Mouse (Mus musculus) ES-Bruce4 (cell line): ENCODE data around the gene Pink1. TPM values are rescaled to one million over a fixed set of nuclear protein-coding genes. Genes with fewer than 3 reads are reported as not detected.

Experiments used
- H3K27ac ChIP-seq: 2 replicates; pipeline ENCODE4 v1.5.1; 2012; ENCODE audit warnings: low read length, inconsistent platforms; ENCODE audit not compliant: insufficient read depth
- H3K27me3 ChIP-seq: 2 replicates; pipeline ENCODE4 v1.6.1; 2012; ENCODE audit warnings: mild to moderate bottlenecking, low read length, inconsistent platforms; ENCODE audit not compliant: control insufficient read depth, poor library complexity, insufficient read depth, severe bottlenecking
- H3K36me3 ChIP-seq: 2 replicates; pipeline ENCODE4 v1.6.1; 2012; ENCODE audit warnings: inconsistent platforms, mild to moderate bottlenecking, low read length, moderate library complexity; ENCODE audit not compliant: control insufficient read depth, poor library complexity, insufficient read depth, severe bottlenecking
- H3K4me1 ChIP-seq: one replicate; pipeline ENCODE4 v1.8.1; 2011; ENCODE audit warnings: low read length; ENCODE audit not compliant: control insufficient read depth, insufficient read depth
- H3K4me3 ChIP-seq: 2 replicates; pipeline ENCODE4 v1.5.1; 2011; ENCODE audit warnings: low read depth, mild to moderate bottlenecking, low read length
- H3K9ac ChIP-seq: 2 replicates; pipeline ENCODE4 v1.6.1; 2012; ENCODE audit warnings: low read depth, mild to moderate bottlenecking, inconsistent platforms; ENCODE audit not compliant: poor library complexity, severe bottlenecking
- H3K9me3 ChIP-seq: replicated peaks from 2 replicates; pipeline ENCODE4 v1.6.1; 2012; ENCODE audit warnings: mild to moderate bottlenecking, low read length, inconsistent platforms; ENCODE audit not compliant: control insufficient read depth, poor library complexity, insufficient read depth, severe bottlenecking
- CTCF ChIP-seq: IDR thresholded peaks from one replicate; pipeline ENCODE4 v1.8.1; 2011; ENCODE audit warnings: low read depth, low read length
- EP300 ChIP-seq: IDR thresholded peaks from 2 replicates; pipeline ENCODE4 v1.6.1; 2011; ENCODE audit warnings: low read depth, low read length; ENCODE audit not compliant: insufficient read depth
- POLR2A ChIP-seq: IDR thresholded peaks from one replicate; pipeline ENCODE4 v1.8.1; 2011; ENCODE audit warnings: low read length; ENCODE audit not compliant: insufficient read depth
- polyA plus RNA-seq: library from polyadenylated mRNA; stranded (reverse); fragments of >200 nt; gene quantifications from 2 replicates; pipeline ENCODE4 v1.2.4, GENCODE M21; 2011; ENCODE audit warnings: low read depth; ENCODE audit not compliant: missing spikeins, insufficient read depth, insufficient read length

The Pink1 gene
- polyA plus RNA-seq, 1 experiment: 23.4 TPM

DNA sequence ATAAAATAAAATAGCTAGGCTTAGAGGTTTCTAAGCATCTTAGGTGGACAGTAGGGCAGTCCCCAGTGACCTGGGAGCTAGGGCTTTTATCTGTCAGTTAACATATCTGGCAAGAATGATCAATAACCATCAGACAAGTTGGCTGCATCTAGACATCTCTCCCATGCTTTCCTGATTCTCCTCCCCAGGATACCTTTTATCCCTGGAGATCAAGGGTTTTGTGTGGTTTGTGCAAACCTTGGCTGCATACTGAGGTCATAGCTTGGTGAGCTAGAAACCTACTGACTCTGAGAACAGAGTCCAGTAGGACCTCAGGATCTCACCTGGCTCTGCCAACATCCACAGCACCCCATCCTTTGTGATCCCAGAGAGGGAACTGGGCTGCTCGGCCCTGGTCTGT, 21.2 kb upstream of the Pink1 start:
- Histone ChIP-seq H3K4me3 (no peak overlapping the region), H3K27ac (no peak overlapping the region), H3K4me1 (no peaks in the 10 kb centered on the region), H3K27me3 (no peaks in the 10 kb centered on the region), H3K9ac (no peak overlapping the region), H3K36me3 (no peaks in the 10 kb centered on the region), H3K9me3 (no peaks in the 10 kb centered on the region)
- no peak for TF ChIP-seq POLR2A
- no peak for TF ChIP-seq CTCF
- no peak for TF ChIP-seq EP300

DNA sequence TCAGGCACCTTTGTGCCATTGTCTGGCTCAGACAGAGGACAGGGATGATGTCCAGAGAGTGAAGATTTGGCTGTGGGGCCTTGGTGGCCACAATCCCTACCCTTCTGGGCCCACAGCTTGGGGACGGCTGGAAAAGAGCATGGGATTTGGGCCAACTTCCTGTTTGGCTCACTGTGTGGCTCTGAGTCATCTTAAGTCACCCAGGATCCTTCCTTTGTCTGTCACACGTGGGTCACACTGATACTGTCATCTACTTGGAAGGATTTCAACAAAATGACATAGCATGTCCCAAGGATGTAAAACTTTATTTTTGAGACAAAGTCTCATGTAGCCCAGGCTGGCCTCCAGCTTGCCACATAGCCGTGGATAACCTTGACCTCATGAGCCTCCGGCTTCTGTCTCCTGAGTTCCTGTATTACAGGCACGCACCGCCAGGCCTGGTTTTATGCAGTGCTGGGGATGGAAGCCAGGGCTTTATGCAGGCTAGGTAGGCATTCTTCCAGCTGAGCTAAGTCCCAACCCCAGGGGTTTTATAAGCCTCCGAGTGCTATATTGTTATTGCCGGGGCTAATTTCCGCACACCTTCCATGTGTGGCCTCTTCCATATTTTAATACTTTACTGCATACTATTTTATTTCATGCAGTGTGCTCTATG, 18.9 kb upstream of the Pink1 start:
- Histone ChIP-seq H3K36me3 (no peaks in the 10 kb centered on the region), H3K27me3 (no peaks in the 10 kb centered on the region), H3K27ac (no peak overlapping the region), H3K4me3 (no peak overlapping the region), H3K9ac (no peak overlapping the region), H3K4me1 (no peaks in the 10 kb centered on the region), H3K9me3 (no peaks in the 10 kb centered on the region)
- TF ChIP-seq CTCF (no peak), EP300 (no peak), POLR2A (no peak)

- Histone ChIP-seq H3K27ac (no peak overlapping the region), H3K36me3 (no peaks in the 10 kb centered on the region), H3K4me3 (no peak overlapping the region), H3K9ac (no peak overlapping the region), H3K4me1 (no peaks in the 10 kb centered on the region), H3K27me3 (no peaks in the 10 kb centered on the region), H3K9me3 (no peaks in the 10 kb centered on the region)
- TF ChIP-seq EP300 (no peak), CTCF (no peak), POLR2A (no peak)
Measured at GRCm38 (mm10) chr4:138343341-138343837, 17.3 kb upstream of the Pink1 start.

- H3K27me3 ChIP-seq: no peaks in the 10 kb centered on the region
- no peak overlapping the region for H3K9ac ChIP-seq
- no peak for TF ChIP-seq EP300
- TF ChIP-seq CTCF: no peak
- no peak for TF ChIP-seq POLR2A
- H3K27ac ChIP-seq: no peak overlapping the region
- no peaks in the 10 kb centered on the region for H3K4me1 ChIP-seq
- no peaks in the 10 kb centered on the region for H3K36me3 ChIP-seq
- H3K4me3 ChIP-seq: no peak overlapping the region
- no peaks in the 10 kb centered on the region for H3K9me3 ChIP-seq
Measured at GRCm38 (mm10) chr4:138342778-138343177, 16.7 kb upstream of the Pink1 start.

- H3K9me3 ChIP-seq: no peaks in the 10 kb centered on the region
- H3K36me3 ChIP-seq: no peaks in the 10 kb centered on the region
- H3K27me3 ChIP-seq: no peaks in the 10 kb centered on the region
- H3K4me3 ChIP-seq: no peak overlapping the region
- no peak overlapping the region for H3K9ac ChIP-seq
- H3K4me1 ChIP-seq: no peaks in the 10 kb centered on the region
- TF ChIP-seq POLR2A: no peak
- no peak for TF ChIP-seq CTCF
- TF ChIP-seq EP300: no peak
- H3K27ac ChIP-seq: no peak overlapping the region
Measured at GRCm38 (mm10) chr4:138342048-138342447, 15.9 kb upstream of the Pink1 start.

GRCm38 (mm10) chr4:138341393-138341792, 15.3 kb upstream of the Pink1 start:
- TF ChIP-seq EP300 (no peak), CTCF (no peak), POLR2A (no peak)

More at GRCm38 (mm10) chr4:138341393-138341792, 15.3 kb upstream of the Pink1 start:
- H3K4me1 ChIP-seq: no peaks in the 10 kb centered on the region
- no peaks in the 10 kb centered on the region for H3K36me3 ChIP-seq
- H3K27ac ChIP-seq: no peak overlapping the region
- H3K27me3 ChIP-seq: no peaks in the 10 kb centered on the region
- no peaks in the 10 kb centered on the region for H3K9me3 ChIP-seq
- H3K4me3 ChIP-seq: no peak overlapping the region
- no peak overlapping the region for H3K9ac ChIP-seq
